Mouse (Mus musculus): Measurements from ENCODE around the gene Olfr1156. TPM values are rescaled to one million over a fixed set of nuclear protein-coding genes. Genes with fewer than 3 reads are reported as not detected.

The Olfr1156 gene
- total RNA-seq (2012; rRNA removed) (not detected in 2 replicates), polyA plus RNA-seq (2012; ENCODE audit: insufficient read depth in 1 of 2, insufficient read length in 2 of 2, low read depth in 1 of 2, low replicate concordance in 2 of 2, missing spikeins in 1 of 2) (under 1 TPM in 1 of 2 experiments, not detected in 1; 0.03 TPM)

DNA sequence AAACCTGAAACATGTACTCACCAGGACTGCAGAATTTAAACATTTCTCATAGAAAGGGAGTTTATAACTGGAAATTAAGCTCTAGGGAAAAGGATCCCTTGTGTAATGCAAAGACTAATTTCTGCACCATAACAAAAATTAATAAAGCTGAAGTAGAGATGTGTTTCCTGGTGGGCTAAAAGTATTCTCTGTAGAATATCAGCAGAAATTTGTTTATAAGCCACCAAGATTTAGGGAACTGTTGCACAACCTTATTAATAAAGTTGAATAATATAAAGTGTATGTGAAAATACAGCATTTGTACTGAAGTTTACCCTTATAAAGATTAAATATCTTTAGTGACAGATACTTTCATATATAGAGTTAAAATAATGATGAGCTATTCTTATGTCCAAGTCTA lies at the start of gene Olfr1156:
Olfr1156 (minus strand) TSS at position 101 of the 400 bp plus-strand sequence.
- no peak for DNase-seq (ENCODE audit: low read depth, low spot score)
- H3K79me2 ChIP-seq (ENCODE audit: control insufficient read depth, insufficient read depth, low read length, poor library complexity), result no peaks in the 10 kb centered on the region

DNA sequence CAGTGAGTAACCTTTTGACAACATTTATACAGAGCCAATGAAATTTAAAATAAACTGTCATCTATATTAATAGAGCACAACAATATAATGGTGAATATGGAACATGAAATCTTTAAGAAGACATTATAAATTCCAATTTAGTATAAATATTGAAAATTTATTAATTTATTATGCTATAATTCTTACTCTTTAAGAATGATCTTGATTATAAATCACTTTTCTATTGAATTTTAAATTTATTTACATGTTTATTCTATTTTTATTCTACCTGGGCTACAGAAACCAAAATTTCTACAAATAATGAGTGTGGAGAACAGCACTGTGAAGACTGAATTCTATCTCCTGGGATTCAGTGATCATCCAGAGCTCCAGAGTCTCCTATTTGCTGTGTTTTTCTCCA lies 36.9 kb upstream of the Olfr1156 start, which contains the start of gene Olfr1158:
Olfr1158 (plus strand) TSS at position 301 of the 400 bp plus-strand sequence.
- DNase-seq (ENCODE audit: low read depth, low spot score), result no peak
- no peak within 1 kb of the TSS for H3K27ac ChIP-seq (ENCODE audit: control insufficient read depth, low read depth, low read length)
- no peaks in the 10 kb centered on the region for H3K9me3 ChIP-seq (replicated peaks; ENCODE audit: insufficient read depth, low read length)
- no peak within 1 kb of the TSS for H3K9ac ChIP-seq (ENCODE audit: control insufficient read depth, low read depth, low read length, poor library complexity, severe bottlenecking)
- TF ChIP-seq MEF2A (IDR thresholded peaks at IDR 0.05; ENCODE audit: extremely low read depth, insufficient replicate concordance, low read depth, low read length, poor library complexity, severe bottlenecking) (no peak), EP300 (IDR thresholded peaks at IDR 0.05; ENCODE audit: low read depth in 1 of 2, low read length in 2 of 2) (no peak), CTCF (IDR thresholded peaks at IDR 0.05 in 2 of 3, conservative IDR thresholded peaks at IDR 0.05 in 1 of 3; ENCODE audit: control insufficient read depth in 1 of 3, insufficient read depth in 1 of 3, low read depth in 2 of 3, low read length in 3 of 3, poor library complexity in 1 of 3, severe bottlenecking in 1 of 3) (no peak), ZKSCAN1 (IDR thresholded peaks at IDR 0.05; ENCODE audit: low read depth, low read length) (no peak), ETS1 (IDR thresholded peaks at IDR 0.05; ENCODE audit: low read depth, low read length) (no peak), SMC3 (IDR thresholded peaks at IDR 0.05; ENCODE audit: low read depth, low read length) (no peak), SIN3A (IDR thresholded peaks at IDR 0.05; ENCODE audit: low read length) (no peak)
- H3K4me3 ChIP-seq (ENCODE audit: control insufficient read depth in 1 of 2, insufficient read depth in 1 of 2, low read depth in 2 of 2, low read length in 2 of 2), result no peak within 1 kb of the TSS
- H3K4me1 ChIP-seq (ENCODE audit: control insufficient read depth in 1 of 2, insufficient read depth in 2 of 2, low read length in 2 of 2), result no peaks in the 10 kb centered on the region
- no peaks in the 10 kb centered on the region for H3K27me3 ChIP-seq (ENCODE audit: control insufficient read depth in 1 of 2, insufficient read depth in 2 of 2, low read length in 2 of 2)
- H3K36me3 ChIP-seq (ENCODE audit: control insufficient read depth in 1 of 2, insufficient read depth in 2 of 2, low read length in 2 of 2), result no peaks in the 10 kb centered on the region
- no peaks in the 10 kb centered on the region for H3K79me2 ChIP-seq (ENCODE audit: control insufficient read depth, insufficient read depth, low read length, poor library complexity)

More for the DNA sequence above, at the start of gene Olfr1156:
- Histone ChIP-seq H3K4me3 (ENCODE audit: control insufficient read depth in 1 of 2, insufficient read depth in 1 of 2, low read depth in 2 of 2, low read length in 2 of 2) (no peak within 1 kb of the TSS), H3K36me3 (ENCODE audit: control insufficient read depth in 1 of 2, insufficient read depth in 2 of 2, low read length in 2 of 2) (no peaks in the 10 kb centered on the region), H3K4me1 (ENCODE audit: control insufficient read depth in 1 of 2, insufficient read depth in 2 of 2, low read length in 2 of 2) (no peaks in the 10 kb centered on the region), H3K9ac (ENCODE audit: control insufficient read depth, low read depth, low read length, poor library complexity, severe bottlenecking) (no peak within 1 kb of the TSS), H3K27ac (ENCODE audit: control insufficient read depth, low read depth, low read length) (no peak within 1 kb of the TSS), H3K27me3 (ENCODE audit: control insufficient read depth in 1 of 2, insufficient read depth in 2 of 2, low read length in 2 of 2) (no peaks in the 10 kb centered on the region), H3K9me3 (replicated peaks; ENCODE audit: insufficient read depth, low read length) (no peaks in the 10 kb centered on the region)
- TF ChIP-seq JUND (IDR thresholded peaks at IDR 0.05; ENCODE audit: low read depth, low read length) (no peak), ELF1 (IDR thresholded peaks at IDR 0.05; ENCODE audit: low read depth, low read length) (no peak), EP300 (IDR thresholded peaks at IDR 0.05; ENCODE audit: low read depth in 1 of 2, low read length in 2 of 2) (no peak), ETS1 (IDR thresholded peaks at IDR 0.05; ENCODE audit: low read depth, low read length) (no peak), ZKSCAN1 (IDR thresholded peaks at IDR 0.05; ENCODE audit: low read depth, low read length) (no peak), ZMIZ1 (IDR thresholded peaks at IDR 0.05; ENCODE audit: low read depth, low read length) (no peak), BHLHE40 (IDR thresholded peaks at IDR 0.05; ENCODE audit: borderline replicate concordance, low read depth, low read length) (no peak), NELFE (IDR thresholded peaks at IDR 0.05; ENCODE audit: low read depth, low read length) (no peak), GABPA (IDR thresholded peaks at IDR 0.05; ENCODE audit: low read depth, low read length) (no peak), CHD1 (IDR thresholded peaks at IDR 0.05; ENCODE audit: low read depth, low read length) (no peak), RAD21 (IDR thresholded peaks at IDR 0.05; ENCODE audit: low read depth, low read length) (no peak), SIN3A (IDR thresholded peaks at IDR 0.05; ENCODE audit: low read length) (no peak), GATA1 (IDR thresholded peaks at IDR 0.05; ENCODE audit: low read depth, low read length) (no peak), MYB (IDR thresholded peaks at IDR 0.05; ENCODE audit: low read depth, low read length) (no peak), POLR2AphosphoS2 (IDR thresholded peaks at IDR 0.05; ENCODE audit: low read length) (no peak)

All from MEL (cell line).